Mouse (Mus musculus) liver, adult 2 months (tissue): ENCODE data around the gene 1700017N19Rik. TPM values are rescaled to one million over a fixed set of nuclear protein-coding genes. Genes with fewer than 3 reads are reported as not detected.
A peak's percentile ranks its signal among the peaks of the same experiment; 100 is the strongest.

Experiments
- DNase-seq: peaks from one replicate; pipeline ENCODE4 v3.0.0-alpha.2; 2011; ENCODE audit warnings: low read depth, low spot score; ENCODE audit errors: extremely low read depth
- H3K27ac ChIP-seq: fragments of 200-500 bp; replicated peaks from 2 replicates; pipeline ENCODE4 v1.5.1; 2012; ENCODE audit warnings: low read depth, mild to moderate bottlenecking, control low read depth, inconsistent platforms, low read length; ENCODE audit not compliant: insufficient read depth
- H3K27me3 ChIP-seq: fragments of 200-500 bp; 2 replicates; pipeline ENCODE4 v1.6.1; 2012; ENCODE audit warnings: mild to moderate bottlenecking, moderate library complexity, low read length, inconsistent platforms; ENCODE audit not compliant: control insufficient read depth, insufficient read depth
- H3K36me3 ChIP-seq: fragments of 200-500 bp; 2 replicates; pipeline ENCODE4 v1.6.1; 2012; ENCODE audit warnings: low read length, inconsistent platforms; ENCODE audit not compliant: control insufficient read depth, insufficient read depth
- H3K4me1 ChIP-seq: fragments of 200-500 bp; 2 replicates; pipeline ENCODE4 v1.6.1; 2011; ENCODE audit warnings: low read length; ENCODE audit not compliant: control insufficient read depth, insufficient read depth
- H3K4me3 ChIP-seq: fragments of 200-500 bp; 2 replicates; pipeline ENCODE4 v1.5.1; 2011; ENCODE audit warnings: low read depth, mild to moderate bottlenecking, control low read depth, low read length, moderate library complexity; ENCODE audit not compliant: insufficient read depth
- H3K79me2 ChIP-seq: fragments of 200-500 bp; 2 replicates; pipeline ENCODE4 v1.6.1; 2012; ENCODE audit warnings: inconsistent platforms, mild to moderate bottlenecking, low read length, moderate library complexity; ENCODE audit not compliant: control insufficient read depth, insufficient read depth
- H3K9ac ChIP-seq: fragments of 200-500 bp; 2 replicates; pipeline ENCODE4 v1.6.1; 2012; ENCODE audit warnings: low read depth, mild to moderate bottlenecking, control low read depth, inconsistent platforms, low read length
- CTCF ChIP-seq: fragments of 200-500 bp; IDR thresholded peaks from 2 replicates; pipeline ENCODE4 v1.5.1; 2011; ENCODE audit warnings: low read depth, low read length, control low read depth
- POLR2A ChIP-seq: fragments of 200-500 bp; IDR thresholded peaks from 2 replicates; pipeline ENCODE4 v1.6.1; 2011; ENCODE audit warnings: low read length, control low read depth; ENCODE audit not compliant: insufficient read depth; ENCODE audit errors: extremely low read depth
- WGBS: fragments of 180-500 bp; shearing (Covaris S2); methylation state at CpG from one replicate; pipeline ENCODE4 v1.1.7; 2018; 5-methylcytosine and 5-hydroxymethylcytosine counted together
- polyA plus RNA-seq: library from polyadenylated mRNA; depleted of rRNA; stranded (reverse); fragments of >200 nt; gene quantifications from 2 replicates; pipeline ENCODE4 v1.2.3, GENCODE M21; 2012
- total RNA-seq: library from RNA; depleted of rRNA; stranded (reverse); fragments of >200 nt; gene quantifications from 2 replicates; pipeline ENCODE4 v1.2.3, GENCODE M21; 2014

The 1700017N19Rik gene
- total and polyA plus RNA-seq, 2 experiments: not detected

DNA sequence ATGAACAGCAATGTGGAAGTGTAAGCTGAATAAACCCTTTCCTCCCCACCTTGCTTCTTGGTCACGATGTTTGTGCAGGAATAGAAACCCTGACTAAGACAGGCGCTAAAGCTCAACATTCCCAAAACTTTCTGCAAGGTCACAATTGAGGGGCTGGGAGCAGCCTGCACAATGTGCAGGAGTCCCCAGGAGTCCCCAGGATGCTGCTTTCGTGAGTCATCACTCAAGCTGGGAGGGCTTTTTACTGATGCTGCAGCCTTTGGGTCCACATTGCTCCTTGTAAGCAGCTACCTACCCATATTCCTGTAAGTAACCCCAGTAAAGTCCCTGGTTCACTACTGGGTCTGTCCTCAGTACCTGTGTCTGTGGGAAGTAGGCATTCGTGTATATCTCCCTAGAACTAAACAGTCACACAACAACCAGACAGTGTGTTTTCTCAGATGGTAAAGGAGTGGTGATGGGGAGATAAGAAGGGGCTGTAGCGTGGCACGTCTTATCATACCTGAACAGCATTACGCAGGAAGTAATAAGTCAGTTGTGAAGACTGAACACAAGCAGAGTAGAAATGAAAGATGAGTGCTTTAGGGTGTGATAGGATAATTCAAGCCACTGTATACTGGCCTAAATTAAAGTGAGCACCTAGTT lies 15.7 kb upstream of the 1700017N19Rik start:
- TF ChIP-seq CTCF: no peak
- TF ChIP-seq POLR2A: no peak
- no peak for DNase-seq
- no peak overlapping the region for H3K4me3 ChIP-seq
- 91% methylated on average over 7 of the region's 7 CpGs for WGBS
- no peaks in the 10 kb centered on the region for H3K4me1 ChIP-seq
- peaks cover 33% of the 10 kb centered on the region for H3K36me3 ChIP-seq
- H3K79me2 ChIP-seq: no peaks in the 10 kb centered on the region
- no peak overlapping the region for H3K27ac ChIP-seq
- no peaks in the 10 kb centered on the region for H3K27me3 ChIP-seq
- no peak overlapping the region for H3K9ac ChIP-seq

DNA sequence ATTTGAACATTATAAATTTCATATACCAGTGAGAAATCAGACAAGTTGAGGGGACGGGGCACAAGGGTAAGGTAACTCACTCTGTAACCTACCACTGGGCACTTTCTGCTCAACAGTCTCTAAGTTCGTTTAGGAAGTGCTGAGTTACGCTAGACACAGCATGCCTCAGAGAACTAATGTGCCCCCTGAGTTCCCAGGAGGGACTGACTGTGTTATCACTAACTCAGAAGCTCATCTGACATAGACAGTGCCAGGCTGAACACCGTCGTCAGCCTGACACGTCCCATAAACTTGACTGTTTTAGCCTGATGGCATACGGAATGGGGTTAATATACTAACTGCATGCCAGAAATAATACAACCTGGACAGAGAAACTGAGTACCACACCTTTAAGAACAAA lies 15.0 kb upstream of the 1700017N19Rik start:
- no peak overlapping the region for H3K4me3 ChIP-seq
- 95% methylated on average over 7 of the region's 7 CpGs for WGBS

DNA sequence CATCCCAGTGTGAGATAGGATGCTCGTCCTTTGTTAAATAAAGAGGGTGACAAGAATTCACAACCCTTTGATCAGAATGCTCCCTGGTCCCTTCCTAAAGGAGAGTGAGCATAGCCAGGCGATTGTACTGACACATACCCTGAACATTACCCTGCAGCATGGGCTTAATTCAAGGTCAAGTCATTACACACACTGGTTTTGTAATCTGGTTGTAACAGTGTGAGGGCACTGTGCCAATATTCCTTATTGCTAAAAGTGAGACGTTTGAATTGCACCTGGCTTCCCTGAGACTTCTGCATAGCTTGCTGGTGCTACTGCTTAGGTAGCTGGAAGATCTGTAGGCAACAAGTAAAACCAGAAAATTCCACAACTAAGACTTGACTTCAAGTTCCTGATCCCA lies 6.1 kb upstream of the 1700017N19Rik start:
- WGBS: 55% methylated on average over 3 of the region's 3 CpGs
- TF ChIP-seq CTCF (no peak), POLR2A (no peak)
- H3K27me3 ChIP-seq: no peaks in the 10 kb centered on the region
- DNase-seq: peak; percentile 12
- H3K4me3 ChIP-seq: no peak overlapping the region
- H3K79me2 ChIP-seq: no peaks in the 10 kb centered on the region
- H3K36me3 ChIP-seq: no peaks in the 10 kb centered on the region
- no peak overlapping the region for H3K27ac ChIP-seq
- no peak overlapping the region for H3K9ac ChIP-seq
- peaks cover 3% of the 10 kb centered on the region; the same call in 1 of the 2 replicates for H3K4me1 ChIP-seq

More for the DNA sequence above, 15.0 kb upstream of the 1700017N19Rik start:
- no peaks in the 10 kb centered on the region for H3K79me2 ChIP-seq
- H3K27me3 ChIP-seq: no peaks in the 10 kb centered on the region
- H3K9ac ChIP-seq: no peak overlapping the region
- TF ChIP-seq POLR2A (no peak), CTCF (no peak)
- H3K27ac ChIP-seq: no peak overlapping the region
- no peaks in the 10 kb centered on the region for H3K4me1 ChIP-seq
- peaks cover 33% of the 10 kb centered on the region for H3K36me3 ChIP-seq
- no peak for DNase-seq

DNA sequence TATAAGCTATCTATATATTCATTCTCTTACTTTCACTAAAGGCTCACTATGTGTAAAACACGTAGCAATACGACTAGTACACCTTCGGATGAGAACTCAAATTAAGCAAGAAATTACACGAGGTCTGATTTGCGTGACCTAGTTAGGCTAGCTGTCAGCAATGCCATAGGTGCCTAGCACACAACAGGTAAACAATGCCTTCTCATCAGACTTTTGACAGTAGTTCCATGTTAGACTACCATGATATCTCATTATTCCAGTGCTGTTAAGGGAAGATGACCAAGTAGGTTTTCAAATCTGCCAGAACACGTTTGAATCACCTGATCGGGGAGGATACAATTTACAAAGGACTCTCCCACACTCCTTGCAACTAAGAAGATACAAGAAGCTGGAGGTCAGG lies 1.8 kb upstream of the 1700017N19Rik start:
- no peak for TF ChIP-seq POLR2A
- no peak for TF ChIP-seq CTCF
- peak overlapping the region; percentile 62 for H3K9ac ChIP-seq
- 23% methylated on average over 7 of the region's 7 CpGs for WGBS
- peaks cover 3% of the 10 kb centered on the region; the same call in 1 of the 2 replicates for H3K4me1 ChIP-seq
- no peaks in the 10 kb centered on the region for H3K36me3 ChIP-seq
- peak; percentile 31 for DNase-seq
- H3K79me2 ChIP-seq: no peaks in the 10 kb centered on the region
- no peaks in the 10 kb centered on the region for H3K27me3 ChIP-seq
- H3K27ac ChIP-seq: no peak overlapping the region
- H3K4me3 ChIP-seq: peak overlapping the region; percentile 74

DNA sequence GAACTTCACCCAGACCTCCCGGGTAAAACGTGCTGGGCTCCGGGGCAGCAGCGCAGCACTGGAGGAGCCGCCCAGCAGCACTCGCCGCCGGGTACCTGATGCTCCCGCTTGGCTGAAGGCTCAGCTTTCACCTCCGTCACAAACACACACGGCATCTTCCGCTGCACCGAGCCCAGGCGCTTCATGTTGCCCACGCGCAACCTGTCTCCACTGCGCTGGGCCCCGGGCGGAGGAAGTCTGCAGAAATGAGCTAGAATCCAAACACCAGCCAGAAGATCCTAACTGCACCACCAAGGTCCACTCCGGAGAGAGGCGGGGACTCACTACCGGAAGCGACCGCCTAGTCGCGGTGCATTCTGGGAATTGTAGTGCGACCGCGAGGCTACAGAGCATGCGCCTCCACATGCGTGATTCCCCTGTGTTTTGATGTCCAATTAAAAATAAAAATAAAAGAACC lies 1.3 kb upstream of the 1700017N19Rik start:
- TF ChIP-seq CTCF (no peak), POLR2A (peak; percentile 55; the same call in 1 of the 2 replicates)
- peak overlapping the region; percentile 74 for H3K4me3 ChIP-seq
- H3K36me3 ChIP-seq: no peaks in the 10 kb centered on the region
- peak; percentile 79 for DNase-seq
- peaks cover 3% of the 10 kb centered on the region; the same call in 1 of the 2 replicates for H3K4me1 ChIP-seq
- H3K9ac ChIP-seq: peak overlapping the region; percentile 62
- H3K27ac ChIP-seq: no peak overlapping the region
- no peaks in the 10 kb centered on the region for H3K27me3 ChIP-seq
- no peaks in the 10 kb centered on the region for H3K79me2 ChIP-seq
- WGBS: under 1% methylated on average over 31 of the region's 31 CpGs

DNA sequence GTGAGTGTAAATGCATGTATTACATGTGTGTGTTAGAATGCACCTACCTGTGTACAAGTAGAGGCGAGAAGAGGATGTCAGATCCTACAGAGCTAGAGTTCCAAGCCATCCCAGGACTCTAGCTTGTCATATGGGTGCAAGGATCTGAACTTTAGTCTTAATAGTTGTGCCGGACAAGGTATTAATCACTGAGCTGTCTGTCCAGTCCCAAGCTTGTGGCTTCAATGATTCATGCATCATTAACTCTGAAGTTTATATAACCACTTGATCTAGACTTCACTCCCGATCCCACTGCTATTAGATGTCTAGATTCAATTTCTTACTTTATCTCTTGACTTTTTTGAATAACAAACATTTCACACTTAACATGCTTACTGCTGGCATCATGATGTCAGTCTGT lies 8.1 kb downstream of the 1700017N19Rik start:
- Histone ChIP-seq H3K4me3 (no peak overlapping the region), H3K79me2 (no peaks in the 10 kb centered on the region), H3K4me1 (no peaks in the 10 kb centered on the region), H3K27ac (no peak overlapping the region), H3K36me3 (no peaks in the 10 kb centered on the region), H3K9ac (no peak overlapping the region), H3K27me3 (no peaks in the 10 kb centered on the region)
- DNase-seq: no peak
- WGBS: 81% methylated on average over 3 of the region's 3 CpGs
- TF ChIP-seq POLR2A: no peak
- TF ChIP-seq CTCF: no peak
